Mouse (Mus musculus) liver, adult 10 weeks (tissue): ENCODE measurements around the gene Gatad1. TPM values are rescaled to one million over a fixed set of nuclear protein-coding genes. Genes with fewer than 3 reads are reported as not detected.

Experiments used
- polyA plus RNA-seq: library from polyadenylated mRNA; stranded (reverse); fragments of 350-450 nt; fragmentation: Illumina TruSeq; extraction: RNeasy Lipid Tissue Mini Kit (QIAGEN cat#74804); gene quantifications from one replicate; pipeline ENCODE4 v1.2.3, GENCODE M21; 2014; ENCODE audit warnings: low read depth, low replicate concordance

The Gatad1 gene
- polyA plus RNA-seq, result 94.6 TPM

GRCm38 (mm10) chr5:3657085-3657484 lies at the start of gene Gatad1:
TSS of gene Gatad1 (minus strand) at chr5:3657185.

GRCm38 (mm10) chr5:3650881-3651280 lies 6.1 kb downstream of the Gatad1 start, which contains the start of gene Tmbim7:
TSS of gene Tmbim7 (plus strand) at chr5:3651181.

GRCm38 (mm10) chr5:3596399-3596766 lies 60.6 kb downstream of the Gatad1 start, which contains the start of gene Rbm48:
TSS of gene Rbm48 (minus strand) at chr5:3596585.

GRCm38 (mm10) chr5:3595693-3596398 lies 61.1 kb downstream of the Gatad1 start, which contains the start of gene Pex1:
TSS of gene Pex1 (plus strand) at chr5:3596066.

Other genes with a start within 250 kb of the Gatad1 start
- gene Fam133b, start 113.4 kb downstream of the Gatad1 start, polyA plus RNA-seq, result 18.5 TPM
- 2.2 TPM for gene 1700109H08Rik, start 85.6 kb downstream of the Gatad1 start, polyA plus RNA-seq
- gene Pex1, start 61.1 kb downstream of the Gatad1 start, polyA plus RNA-seq, result 38.4 TPM
- 9.6 TPM for gene Rbm48, start 60.6 kb downstream of the Gatad1 start, polyA plus RNA-seq
- not detected for gene Tmbim7, start 6.0 kb downstream of the Gatad1 start, polyA plus RNA-seq
- gene Ankib1, start 145.7 kb upstream of the Gatad1 start, polyA plus RNA-seq, result 16.4 TPM
- gene Krit1, start 146.0 kb upstream of the Gatad1 start, polyA plus RNA-seq, result 31.5 TPM
- gene Lrrd1, start 188.0 kb upstream of the Gatad1 start, polyA plus RNA-seq, result not detected
- gene Mterf1a, start 236.7 kb upstream of the Gatad1 start, polyA plus RNA-seq, result 6.1 TPM